Mouse (Mus musculus) hindbrain, embryonic 13.5 days (tissue): Measurements from ENCODE around the gene Fkbp2. TPM values are rescaled to one million over a fixed set of nuclear protein-coding genes. Genes with fewer than 3 reads are reported as not detected.

Experiments
- ATAC-seq: fragments of 200-750 bp; cut with Nextera tagmentation; 2 replicates; pipeline ENCODE4 v1.8.0; 2017; ENCODE audit warnings: moderate TSS enrichment; ENCODE audit not compliant: low FRiP score
- H3K27ac ChIP-seq: fragments of 300-500 bp; sonication (generic); 2 replicates; pipeline ENCODE4 v1.5.1; 2015; ENCODE audit warnings: inconsistent platforms, mild to moderate bottlenecking, moderate library complexity
- H3K27me3 ChIP-seq: fragments of 300-500 bp; sonication (generic); 2 replicates; pipeline ENCODE4 v1.6.1; 2015; ENCODE audit warnings: mild to moderate bottlenecking, inconsistent platforms
- H3K36me3 ChIP-seq: fragments of 300-500 bp; sonication (generic); 2 replicates; pipeline ENCODE4 v1.6.1; 2015; ENCODE audit warnings: mild to moderate bottlenecking, inconsistent platforms
- H3K4me1 ChIP-seq: fragments of 300-500 bp; sonication (generic); replicated peaks from 2 replicates; pipeline ENCODE4 v1.6.1; 2015; ENCODE audit warnings: inconsistent platforms
- H3K4me2 ChIP-seq: fragments of 300-500 bp; sonication (generic); 2 replicates; pipeline ENCODE4 v1.6.1; 2015; ENCODE audit warnings: inconsistent platforms, mild to moderate bottlenecking, moderate library complexity
- H3K4me3 ChIP-seq: fragments of 300-500 bp; sonication (generic); 2 replicates; pipeline ENCODE4 v1.5.1; 2015; ENCODE audit warnings: mild to moderate bottlenecking, inconsistent platforms
- H3K9ac ChIP-seq: fragments of 300-500 bp; sonication (generic); 2 replicates; pipeline ENCODE4 v1.6.1; 2015; ENCODE audit warnings: mild to moderate bottlenecking, inconsistent platforms
- H3K9me3 ChIP-seq: fragments of 300-500 bp; sonication (generic); 2 replicates; pipeline ENCODE4 v1.6.1; 2016; ENCODE audit warnings: inconsistent platforms
- WGBS: fragments of 180-500 bp; shearing (Covaris S2); methylation state at CpG from one replicate; pipeline ENCODE4 v1.1.7; 2015; 5-methylcytosine and 5-hydroxymethylcytosine counted together
- polyA plus RNA-seq: library from polyadenylated mRNA; unstranded; fragments of >200 nt; fragmentation: Nextera tagmentation; extraction: Ambion mirVana; gene quantifications from 2 replicates; pipeline ENCODE4 v1.2.1, GENCODE M21; 2015

The Fkbp2 gene
- polyA plus RNA-seq, 1 experiment from 2014 or later: 109 TPM

- Histone ChIP-seq H3K27ac (no peak overlapping the region), H3K9me3 (no peaks in the 10 kb centered on the region), H3K27me3 (peaks cover 97% of the 10 kb centered on the region), H3K4me1 (peaks cover 31% of the 10 kb centered on the region), H3K36me3 (no peaks in the 10 kb centered on the region), H3K4me2 (no peak overlapping the region), H3K4me3 (no peak overlapping the region), H3K9ac (no peak overlapping the region)
- no peak for ATAC-seq
- WGBS: 0% methylated on average over 2 of the region's 2 CpGs
Measured at GRCm38 (mm10) chr19:6931002-6931401, 49.3 kb downstream of the Fkbp2 start.

DNA sequence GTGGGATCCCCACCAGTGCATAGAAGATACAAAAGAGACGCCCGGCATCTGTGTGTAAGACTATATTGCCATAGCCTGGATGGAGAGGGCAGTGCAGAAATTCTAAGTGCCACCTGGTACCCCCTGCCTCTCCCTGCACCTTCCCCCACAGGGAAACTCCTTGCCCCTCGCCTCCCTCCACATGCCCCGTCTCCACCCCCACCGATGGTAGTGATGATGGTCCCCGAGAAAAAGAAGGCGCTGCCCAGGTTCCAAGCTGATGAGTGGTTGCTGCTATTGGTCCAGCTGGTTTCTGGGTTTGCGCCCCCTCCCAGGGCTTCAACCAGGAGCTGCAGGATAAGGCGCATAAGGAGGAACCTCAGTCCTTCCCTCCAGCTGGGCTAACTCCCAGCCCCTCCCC, 52.2 kb downstream of the Fkbp2 start:
- 6% methylated on average over 9 of the region's 9 CpGs for WGBS

More for the DNA sequence above, 52.2 kb downstream of the Fkbp2 start:
- Histone ChIP-seq H3K4me1 (peaks cover 29% of the 10 kb centered on the region), H3K27ac (no peak overlapping the region), H3K9ac (no peak overlapping the region), H3K36me3 (no peaks in the 10 kb centered on the region), H3K27me3 (peaks cover 97% of the 10 kb centered on the region), H3K4me3 (no peak overlapping the region), H3K9me3 (no peaks in the 10 kb centered on the region), H3K4me2 (no peak overlapping the region)
- ATAC-seq: no peak

Other genes with a start within 250 kb of the Fkbp2 start
- 7.0 and 7.3 TPM in 2 replicates for gene Rps6ka4, start 139.9 kb downstream of the Fkbp2 start, polyA plus RNA-seq
- 1.0 and 1.1 TPM in 2 replicates for gene Ccdc88b, start 122.3 kb downstream of the Fkbp2 start, polyA plus RNA-seq
- gene Trmt112, start 70.8 kb downstream of the Fkbp2 start, polyA plus RNA-seq: 115 and 121 TPM in 2 replicates
- gene Prdx5, start 70.4 kb downstream of the Fkbp2 start, polyA plus RNA-seq: 274 and 284 TPM in 2 replicates
- gene Esrra, start 58.7 kb downstream of the Fkbp2 start, polyA plus RNA-seq: 15.8 and 16.6 TPM in 2 replicates
- gene Catsperz, start 55.1 kb downstream of the Fkbp2 start, polyA plus RNA-seq: 0.86 and 1.00 TPM in 2 replicates
- 1.7 and 2.2 TPM in 2 replicates for gene Kcnk4, start 46.0 kb downstream of the Fkbp2 start, polyA plus RNA-seq
- 83.1 and 86.9 TPM in 2 replicates for gene Bad, start 38.6 kb downstream of the Fkbp2 start, polyA plus RNA-seq
- gene Gpr137, start 38.0 kb downstream of the Fkbp2 start, polyA plus RNA-seq: 53.1 and 54.7 TPM in 2 replicates
- 114 and 143 TPM in 2 replicates for gene Ppp1r14b, start 5.5 kb downstream of the Fkbp2 start, polyA plus RNA-seq
- 11.5 and 11.7 TPM in 2 replicates for gene Plcb3, start 4.0 kb downstream of the Fkbp2 start, polyA plus RNA-seq
- gene Vegfb, start 7.2 kb upstream of the Fkbp2 start, polyA plus RNA-seq: 33.5 and 34.9 TPM in 2 replicates
- 24.2 and 25.9 TPM in 2 replicates for gene Dnajc4, start 12.1 kb upstream of the Fkbp2 start, polyA plus RNA-seq
- 18.6 and 23.8 TPM in 2 replicates for gene Nudt22, start 15.6 kb upstream of the Fkbp2 start, polyA plus RNA-seq
- gene Trpt1, start 15.6 kb upstream of the Fkbp2 start, polyA plus RNA-seq: 16.6 and 18.0 TPM in 2 replicates
- gene Fermt3, start 39.0 kb upstream of the Fkbp2 start, polyA plus RNA-seq: 4.4 and 5.6 TPM in 2 replicates
- gene Stip1, start 59.5 kb upstream of the Fkbp2 start, polyA plus RNA-seq: 233 and 239 TPM in 2 replicates
- gene Macrod1, start 76.3 kb upstream of the Fkbp2 start, polyA plus RNA-seq: 4.2 and 5.3 TPM in 2 replicates
- 7.1 and 8.1 TPM in 2 replicates for gene Flrt1, start 125.2 kb upstream of the Fkbp2 start, polyA plus RNA-seq
- 233 and 250 TPM in 2 replicates for gene Otub1, start 225.8 kb upstream of the Fkbp2 start, polyA plus RNA-seq
- 881 and 924 TPM in 2 replicates for gene Cox8a, start 237.1 kb upstream of the Fkbp2 start, polyA plus RNA-seq